Mouse (Mus musculus) testis, adult 2 months (tissue): ENCODE measurements around the gene Prmt8.

Experiments
- CTCF ChIP-seq: fragments of 200-500 bp; IDR thresholded peaks from 2 replicates; pipeline ENCODE4 v1.5.1; 2012; ENCODE audit warnings: low read depth, mild to moderate bottlenecking, inconsistent platforms, low read length, moderate library complexity; ENCODE audit not compliant: control insufficient read depth, insufficient read depth, insufficient replicate concordance
- POLR2A ChIP-seq: fragments of 200-500 bp; IDR thresholded peaks from 2 replicates; pipeline ENCODE4 v1.6.1; 2012; ENCODE audit warnings: low read depth, mild to moderate bottlenecking, inconsistent platforms, low read length, moderate library complexity; ENCODE audit not compliant: control insufficient read depth

DNA sequence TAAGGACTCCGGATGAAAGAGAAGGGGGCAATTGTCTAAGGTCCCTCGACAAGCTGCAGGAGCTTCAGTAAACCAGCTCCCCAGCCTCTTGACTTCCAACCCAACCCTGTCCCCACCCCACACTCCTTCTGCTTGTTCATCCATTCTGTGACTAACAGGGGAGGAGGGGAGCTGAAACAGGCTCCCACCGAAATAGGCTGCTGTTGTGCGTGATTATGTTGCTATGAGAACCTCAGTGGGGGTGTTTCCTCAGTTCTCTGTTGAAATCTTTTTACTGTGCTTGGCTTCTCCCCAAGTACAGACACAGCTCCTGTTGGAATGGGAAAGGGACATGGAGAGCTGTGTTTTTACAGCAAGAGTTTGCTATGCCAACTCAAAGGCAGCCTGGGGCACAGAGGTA, 1.5 kb upstream of the Prmt8 start:
- TF ChIP-seq CTCF (no peak), POLR2A (no peak)
